Mouse (Mus musculus) layer of hippocampus, postnatal 10 days (tissue): ENCODE results near the gene Polr3g. TPM values are rescaled to one million over a fixed set of nuclear protein-coding genes. Genes with fewer than 3 reads are reported as not detected.
"Not testable (repeated sequence)": the region's sequence is repeated elsewhere in the genome, so short reads cannot be mapped to it uniquely, and the experiment has no call there.

Experiments used
- DNase-seq, 2 experiments: peaks; one replicate each; pipeline ENCODE4 v3.0.0; 2021; ENCODE audit warnings: low spot score in 2 of 2
- long read RNA-seq: library from polyadenylated mRNA; stranded (forward); transcript quantifications from one replicate; pipeline ENCODE4 v2.0.0, GENCODE M21; 2023
- total RNA-seq, 2 experiments: library from RNA; stranded (reverse); gene quantifications; 2 replicates each; pipeline ENCODE4 v1.2.3; 2021

Polr3g gene
- total RNA-seq, result 1 to 10 TPM; 3.0 to 3.8 TPM
- long read RNA-seq, partial matches to known transcripts, result 0 of 1 reads
- long read RNA-seq, other reads (novel, unspliced or antisense), result 1 of 1 reads

DNA sequence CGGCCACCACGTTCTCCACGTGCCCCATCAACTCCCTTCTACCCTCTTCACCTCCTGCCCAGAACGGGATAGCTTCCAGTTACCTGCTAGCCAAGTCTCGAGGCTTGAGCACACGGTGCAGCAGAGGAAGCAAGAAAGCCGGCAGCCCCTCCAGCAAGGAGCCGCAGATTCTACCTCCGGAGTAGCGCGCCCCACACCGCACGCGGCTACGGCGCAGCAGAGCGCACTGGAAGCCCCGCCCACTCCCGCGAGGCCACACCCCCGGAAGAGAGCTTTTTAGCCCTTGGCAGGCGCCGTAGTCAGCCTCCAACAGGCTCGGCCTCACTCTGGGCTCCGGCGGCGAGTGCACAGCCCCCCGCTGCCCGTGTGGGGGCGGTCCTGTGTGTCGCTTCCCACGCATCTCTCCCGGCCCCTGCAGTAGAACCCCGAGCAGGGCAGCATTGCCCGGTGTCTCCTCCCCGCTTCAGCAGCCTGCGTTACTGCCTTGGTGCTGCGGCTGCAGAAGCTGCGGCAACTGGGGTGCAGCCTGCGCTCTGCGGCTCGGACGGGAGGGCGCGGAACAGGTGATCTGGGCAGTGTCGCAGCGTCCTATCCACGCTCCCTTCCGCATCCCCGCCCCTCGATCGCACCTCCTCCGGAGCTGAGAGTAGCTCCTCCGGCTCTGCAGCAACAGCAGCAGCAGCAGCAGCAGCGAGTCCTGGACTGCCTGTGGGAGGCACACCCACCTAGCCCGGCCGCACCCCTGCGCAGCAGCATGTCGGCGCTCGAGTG, at the start of gene Polr3g, which contains the start of gene Mblac2:
Polr3g (minus strand) TSS at position 239 of the 771 bp plus-strand sequence.
Mblac2 (plus strand) TSS at position 567 of the 771 bp plus-strand sequence.
- peak; percentile 96 to 98 for DNase-seq

DNA sequence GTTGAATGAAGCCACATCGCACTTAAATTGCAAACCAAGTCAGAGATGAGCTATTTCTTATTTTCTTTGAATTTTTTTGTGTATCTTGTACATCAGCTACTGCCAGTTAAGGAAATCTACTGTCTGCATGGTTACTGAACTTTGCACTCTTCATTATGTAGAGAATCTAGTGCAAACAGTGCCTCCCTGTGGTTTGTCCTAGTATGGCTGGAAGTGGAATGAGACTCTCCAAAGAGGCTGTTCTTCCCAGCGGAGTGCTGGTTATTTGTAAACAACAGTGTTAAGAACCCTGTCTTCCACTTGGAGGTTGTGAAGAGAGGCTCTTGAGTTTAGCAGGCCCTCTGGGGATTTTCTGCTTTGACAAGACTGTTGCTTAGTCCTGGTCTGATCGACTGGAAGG, 49.6 kb upstream of the Polr3g start:
- DNase-seq, result peak; percentile 56 to 59

DNA sequence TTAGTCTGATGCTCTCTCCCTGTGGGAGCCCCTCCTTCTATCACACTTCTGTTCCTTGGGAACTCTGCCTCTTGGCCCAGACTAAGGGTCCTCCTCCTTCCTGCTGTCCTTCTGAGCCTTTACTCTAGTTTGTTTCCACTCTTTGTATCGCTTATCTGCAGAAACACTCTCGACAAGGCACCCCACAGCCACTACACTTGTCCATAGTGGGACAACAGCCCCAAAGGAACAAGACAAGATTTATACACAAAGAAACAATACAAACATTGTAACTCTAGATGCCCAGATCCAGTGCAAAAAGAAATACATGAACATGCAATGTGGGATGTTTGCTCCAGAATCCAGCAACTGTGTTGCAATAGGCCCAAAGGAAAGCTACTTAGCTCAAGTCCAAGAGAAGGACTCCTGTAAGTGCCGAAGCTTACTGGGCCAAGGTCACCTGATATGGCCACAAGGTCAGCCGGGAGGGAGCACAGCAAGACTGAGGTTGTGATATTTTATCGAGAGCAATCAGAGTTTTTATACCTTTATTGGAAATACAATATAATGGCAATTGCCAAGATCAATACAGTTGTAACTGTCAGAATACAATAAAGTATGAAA, 46.3 kb upstream of the Polr3g start:
- no peak for DNase-seq

DNA sequence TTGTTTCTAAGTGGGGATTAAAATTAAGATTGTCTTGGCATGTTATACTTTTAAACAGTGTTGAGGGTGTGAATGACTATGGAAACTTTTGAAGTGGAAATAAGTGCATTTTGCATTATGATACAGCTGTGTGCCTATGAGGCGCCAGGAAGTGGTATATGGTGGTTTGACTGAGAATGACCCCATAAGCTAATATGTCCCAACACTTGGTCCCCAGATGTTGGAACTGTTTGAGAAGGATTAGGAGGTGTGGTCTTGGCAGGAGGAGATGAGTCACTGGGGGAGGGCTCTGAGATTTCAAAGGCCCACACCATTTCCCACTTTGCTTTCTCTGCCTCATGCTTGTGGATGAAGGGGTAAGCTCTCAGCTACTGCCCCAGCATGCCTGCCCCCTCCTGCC, 44.5 kb upstream of the Polr3g start:
- DNase-seq, result no peak

DNA sequence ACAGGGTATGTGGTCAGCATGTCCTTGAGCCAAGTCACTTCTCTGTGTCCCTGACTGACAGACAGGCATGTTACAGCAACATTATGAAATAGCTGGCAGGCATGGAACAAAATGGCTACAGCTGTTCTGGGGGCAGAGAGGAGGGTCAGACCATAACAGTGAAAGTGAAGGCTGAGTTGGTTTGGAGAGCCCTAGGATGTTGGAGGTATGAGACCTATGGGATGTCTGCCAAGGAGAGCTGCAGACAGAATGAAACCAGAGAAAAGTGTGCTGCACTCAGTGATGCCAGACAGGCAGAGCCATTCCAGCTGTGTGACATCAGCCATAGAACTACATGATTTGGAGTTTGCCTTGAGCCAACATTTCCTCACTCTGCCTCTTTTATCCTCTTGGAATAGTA, 44.1 kb upstream of the Polr3g start:
- DNase-seq, result no peak

DNA sequence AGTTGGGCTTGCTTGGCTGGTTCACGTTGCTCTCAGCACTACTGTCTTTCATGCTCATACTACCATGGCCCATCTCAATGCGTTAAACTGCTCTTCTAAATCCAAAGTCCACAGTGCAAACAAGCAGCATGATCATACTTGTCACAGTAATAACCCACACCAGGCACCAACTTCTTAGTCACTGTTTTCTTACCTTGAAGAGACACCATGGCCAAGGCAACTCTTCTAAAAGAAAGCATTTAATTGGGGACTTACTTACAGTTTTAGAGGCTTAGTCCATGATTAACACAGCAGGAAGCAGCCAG, 33.2 kb upstream of the Polr3g start:
- no peak for DNase-seq

DNA sequence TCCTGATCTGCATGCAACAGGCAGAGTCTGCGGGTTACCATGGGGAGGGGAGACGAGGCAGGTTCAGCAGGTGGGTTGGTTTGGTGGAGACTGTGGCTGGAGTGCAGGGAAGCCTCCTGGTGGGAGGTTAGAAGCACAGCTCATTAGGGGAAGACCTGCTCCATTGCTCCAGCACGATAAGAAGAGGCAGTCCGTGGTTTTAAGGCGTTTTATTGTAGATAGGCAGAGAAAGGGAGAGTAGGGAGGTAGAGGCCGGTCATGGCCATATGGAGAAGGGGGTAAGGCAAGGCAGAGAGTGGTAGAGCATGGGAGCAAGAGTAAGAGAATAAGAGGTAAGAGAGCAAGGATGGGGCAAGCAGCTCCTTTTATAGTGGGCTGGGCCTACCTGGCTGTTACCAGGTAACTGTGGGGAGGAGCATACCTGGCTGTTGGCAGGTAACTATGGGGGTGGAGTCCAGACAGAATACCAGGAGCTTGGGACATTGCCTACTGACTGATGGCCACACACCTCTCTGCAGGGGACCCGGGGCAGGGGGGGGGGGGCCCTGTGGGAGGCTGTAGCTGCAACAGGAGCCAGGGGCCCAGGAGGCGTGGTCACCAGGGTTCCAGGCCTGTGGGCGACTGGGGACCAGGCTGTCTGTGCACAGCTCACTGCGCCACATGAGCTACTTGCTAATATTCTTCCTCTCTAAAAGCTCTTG, 32.7 kb upstream of the Polr3g start:
- no peak for DNase-seq

DNA sequence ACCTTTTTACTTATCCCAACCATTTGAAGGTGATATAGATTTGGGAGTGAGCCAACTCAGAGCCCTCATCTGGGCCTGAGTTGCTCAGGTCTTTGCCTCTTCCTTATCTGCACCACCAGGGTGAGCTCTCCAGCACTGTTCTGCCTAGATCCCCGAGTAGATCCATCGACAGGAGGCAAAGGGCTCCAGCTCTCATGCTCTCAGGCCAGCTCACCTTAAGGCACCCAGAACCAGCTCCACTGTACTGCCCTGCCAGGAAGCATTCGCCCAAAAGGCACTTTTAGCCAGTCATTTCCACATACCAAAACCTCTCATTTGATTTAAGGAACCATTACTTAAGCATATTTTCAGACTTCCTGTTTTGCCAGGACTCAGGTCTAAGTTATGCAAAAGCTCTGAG, 30.1 kb upstream of the Polr3g start:
- DNase-seq, result no peak

DNA sequence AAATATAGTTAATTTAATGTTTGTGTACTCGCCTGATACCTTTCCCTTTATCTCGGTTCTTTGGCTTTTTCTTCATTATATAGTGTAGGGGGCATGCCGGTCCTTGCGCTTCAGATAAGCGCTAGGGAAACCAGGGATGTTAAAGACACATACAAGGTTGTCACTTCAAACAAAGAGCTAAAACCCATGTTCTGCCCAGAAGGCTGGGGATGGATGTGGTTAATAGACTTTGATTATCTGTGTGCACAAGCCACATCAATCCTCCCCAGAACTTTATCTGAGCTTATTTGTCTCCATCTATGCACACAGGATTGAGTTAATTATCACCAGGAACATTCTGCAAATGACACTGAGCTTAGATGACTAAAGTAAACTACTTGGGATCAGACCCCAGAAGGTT, 25.8 kb upstream of the Polr3g start:
- no peak for DNase-seq

DNA sequence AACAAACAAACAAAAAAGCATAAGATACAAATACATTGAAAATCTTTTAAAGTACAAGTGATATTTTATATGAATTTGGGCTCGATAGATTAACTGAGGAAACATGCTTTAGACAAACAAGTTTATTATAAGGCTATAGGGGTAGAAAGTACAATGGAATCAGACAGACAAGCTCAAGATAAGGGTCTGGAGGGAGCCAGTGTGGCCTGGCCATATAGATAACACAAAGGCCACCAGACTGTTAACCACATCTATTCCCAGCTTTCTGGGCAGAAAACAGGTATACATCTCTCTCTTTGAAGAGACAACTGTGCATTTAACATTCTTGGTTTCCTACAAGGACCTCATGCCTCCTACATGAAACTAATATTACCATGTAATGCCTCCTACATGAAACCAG, 19.5 kb upstream of the Polr3g start:
- no peak for DNase-seq

DNA sequence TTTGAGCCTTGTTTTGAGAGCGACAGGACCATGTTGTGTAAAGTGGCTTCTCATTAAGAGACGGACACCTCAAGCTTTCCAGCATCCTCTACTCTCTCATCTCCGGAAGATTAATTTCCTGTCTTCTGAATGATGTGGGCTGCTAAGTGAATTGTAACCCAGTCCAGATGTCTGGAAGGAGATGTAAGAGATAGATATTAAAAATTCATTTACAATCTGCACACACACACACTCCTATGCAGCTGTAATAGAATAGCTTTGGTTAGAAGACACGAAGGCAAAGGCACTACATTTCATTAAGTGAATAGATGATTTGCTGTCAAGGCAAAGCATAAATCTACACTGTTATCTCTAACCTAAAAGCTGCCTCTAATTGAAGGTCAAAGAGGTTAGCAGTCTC, 18.3 kb upstream of the Polr3g start:
- DNase-seq, result no peak

DNA sequence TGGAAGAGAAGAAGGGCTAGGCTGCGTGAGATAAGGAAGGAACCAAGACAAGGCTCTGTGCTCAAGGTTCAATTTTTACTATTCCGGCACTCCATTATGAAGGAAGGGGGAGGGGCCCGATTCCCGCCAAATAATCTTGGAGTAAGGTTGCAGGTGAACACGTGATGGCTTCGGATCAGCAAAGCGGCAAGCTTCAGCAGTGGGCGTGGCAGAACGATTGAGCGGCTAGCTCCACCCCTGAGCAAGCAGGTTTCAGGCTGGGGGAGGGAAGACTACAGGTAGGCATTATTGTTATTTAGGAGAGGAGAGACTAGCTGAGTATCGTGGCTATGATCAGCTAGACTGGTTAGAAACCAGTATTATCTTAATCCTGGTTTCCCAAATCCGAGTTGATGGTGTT, 17.3 kb upstream of the Polr3g start:
- not testable (repeated sequence) for DNase-seq

DNA sequence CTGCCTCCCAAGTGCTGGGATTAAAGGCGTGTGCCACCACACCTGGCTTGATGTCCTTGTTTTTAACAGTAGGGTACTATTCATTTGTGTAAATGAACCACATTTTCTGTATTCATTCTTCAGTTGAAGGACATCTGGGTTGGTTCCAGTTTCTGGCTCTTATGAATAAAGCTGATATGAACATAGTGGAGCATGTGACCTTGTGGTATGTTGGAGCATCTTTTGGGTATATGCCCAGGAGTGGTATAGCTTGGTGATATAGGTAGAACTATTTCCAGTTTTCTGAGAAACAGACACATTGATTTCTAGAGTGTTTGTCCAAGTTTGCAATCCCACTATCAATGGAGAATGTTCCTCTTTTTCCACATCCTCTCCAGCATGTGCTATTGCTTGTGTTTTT, 3.1 kb upstream of the Polr3g start:
- no peak for DNase-seq

DNA sequence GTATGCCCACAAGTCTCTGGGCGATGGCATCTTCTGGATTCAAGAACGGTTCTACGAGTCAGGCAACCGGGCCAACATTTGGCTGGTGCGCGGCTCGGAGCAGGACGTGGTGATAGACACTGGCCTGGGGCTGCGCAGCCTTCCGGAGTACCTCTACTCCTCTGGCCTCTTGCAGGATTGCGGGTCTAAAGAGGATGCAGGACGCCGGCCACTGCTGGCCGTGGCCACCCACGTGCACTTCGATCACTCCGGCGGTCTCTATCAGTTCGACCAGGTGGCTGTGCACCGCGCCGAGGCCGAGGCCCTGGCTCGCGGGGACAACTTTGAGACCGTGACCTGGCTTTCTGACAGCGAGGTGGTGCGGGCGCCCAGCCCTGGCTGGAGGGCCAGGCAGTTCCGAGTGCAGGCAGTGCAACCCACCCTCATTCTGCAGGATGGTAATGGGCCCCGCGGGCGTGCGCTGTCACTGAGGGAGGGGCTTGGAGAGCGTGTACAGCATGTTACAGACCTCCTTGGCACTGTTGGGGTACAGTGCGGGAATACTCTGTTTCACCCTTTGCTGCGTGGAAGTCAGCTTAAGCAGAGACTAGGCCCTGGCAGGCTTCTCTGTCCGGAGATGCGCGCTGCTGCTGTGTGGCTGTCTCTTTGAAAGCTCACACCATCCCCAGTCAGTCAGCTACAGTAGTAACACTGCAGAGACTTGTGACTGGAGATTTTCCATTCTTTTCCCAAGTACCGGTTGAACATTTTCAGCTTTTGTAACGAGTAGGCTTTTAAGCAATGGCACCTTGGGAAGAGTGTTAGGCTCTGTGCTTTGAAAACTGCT, 946 bp upstream of the Polr3g start:
- peak; percentile 54 to 69 for DNase-seq

DNA sequence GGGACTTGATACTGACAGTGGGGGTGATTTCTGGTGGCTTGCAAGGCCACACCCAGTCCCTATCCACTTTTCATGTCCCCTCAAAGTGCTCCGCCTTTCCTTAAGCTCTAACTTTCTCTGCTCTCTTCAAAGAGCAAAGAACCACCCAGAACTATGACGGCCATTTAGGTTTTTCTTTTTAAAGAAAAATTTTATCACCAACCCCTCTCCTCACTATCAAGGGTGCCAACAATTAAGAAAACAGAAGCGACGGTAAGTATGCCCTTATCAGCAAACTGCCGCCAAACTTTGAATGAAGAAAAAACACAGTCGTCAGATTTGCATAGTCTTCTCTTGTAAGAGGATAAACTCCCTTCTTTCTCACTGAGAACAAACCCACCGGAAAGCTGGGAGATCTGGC, 547 bp downstream of the Polr3g start:
- no peak for DNase-seq

DNA sequence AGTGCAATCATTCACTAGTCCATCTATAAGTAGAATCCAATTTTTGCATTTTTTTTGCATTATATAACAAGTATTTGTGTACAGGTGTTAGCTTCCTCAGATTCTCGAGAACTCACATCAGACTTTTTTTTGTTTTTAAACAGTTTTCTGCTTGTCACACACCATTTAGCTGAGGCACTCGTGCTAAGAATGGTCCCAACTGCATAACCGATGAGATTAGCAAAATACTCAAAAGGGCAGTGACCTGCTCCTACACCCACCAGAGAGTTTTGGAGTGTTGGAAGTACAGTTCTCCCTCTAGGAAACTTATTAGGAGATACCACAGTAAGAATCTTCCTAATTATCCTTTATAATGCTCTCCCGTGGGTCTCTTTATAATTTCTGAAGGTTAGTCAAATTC, 1.0 kb downstream of the Polr3g start:
- DNase-seq, result no peak

DNA sequence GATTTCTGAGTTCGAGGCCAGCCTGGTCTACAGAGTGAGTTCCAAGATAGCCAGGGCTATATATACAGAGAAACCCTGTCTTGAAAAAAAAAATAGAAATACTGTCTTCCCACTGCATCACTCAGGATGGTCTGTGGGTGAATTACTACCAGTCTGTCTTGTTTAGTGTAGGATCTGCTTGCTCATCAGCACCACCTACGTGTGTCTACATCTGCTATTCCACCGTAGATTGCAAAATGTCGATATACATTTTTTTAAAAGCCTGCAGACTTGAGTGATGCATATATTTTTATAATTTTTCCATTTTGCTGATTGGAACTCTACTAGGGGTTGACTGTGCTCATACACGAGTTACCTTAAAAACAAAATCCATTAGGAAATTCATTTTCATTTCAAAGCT, 4.5 kb downstream of the Polr3g start:
- DNase-seq, result no peak

DNA sequence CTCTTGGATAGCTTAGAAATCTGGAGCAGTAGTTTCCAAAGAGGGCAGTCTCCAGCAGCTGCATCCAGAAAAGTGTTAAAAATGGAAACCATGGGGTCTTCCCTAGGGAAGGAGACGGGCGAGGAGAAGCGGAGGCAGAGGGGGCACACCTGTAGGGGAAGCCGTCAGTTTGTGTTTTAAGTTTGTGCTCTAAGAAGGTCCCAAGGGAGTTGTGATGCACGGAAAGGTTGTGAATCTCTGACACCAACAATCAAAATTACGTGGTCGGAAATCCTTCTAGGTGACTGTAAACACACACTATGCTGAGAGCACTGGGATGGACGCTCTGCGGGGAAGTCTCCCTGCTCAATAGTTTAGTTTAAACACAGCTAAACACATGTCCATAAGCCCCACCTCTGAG, 7.2 kb downstream of the Polr3g start:
- DNase-seq, result no peak

DNA sequence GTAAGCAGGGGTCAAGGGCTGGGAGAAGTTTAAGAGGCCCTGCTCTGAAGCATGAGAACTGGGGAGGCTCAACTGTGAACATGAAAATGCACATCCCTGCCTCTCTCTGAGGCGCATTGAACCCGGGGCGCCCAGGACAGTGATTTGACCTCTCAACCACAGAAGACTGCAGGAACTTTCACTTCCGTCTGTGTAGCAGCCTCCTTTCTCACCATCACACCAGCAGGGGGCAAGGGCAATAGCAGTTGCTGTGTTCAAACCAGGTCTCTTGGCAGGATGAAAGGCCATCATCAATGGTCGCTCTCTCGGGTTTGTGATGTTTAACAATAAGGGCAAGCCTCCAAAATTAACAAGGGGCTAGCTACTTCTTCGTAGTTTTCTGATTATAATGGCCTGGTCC, 7.7 kb downstream of the Polr3g start:
- no peak for DNase-seq

DNA sequence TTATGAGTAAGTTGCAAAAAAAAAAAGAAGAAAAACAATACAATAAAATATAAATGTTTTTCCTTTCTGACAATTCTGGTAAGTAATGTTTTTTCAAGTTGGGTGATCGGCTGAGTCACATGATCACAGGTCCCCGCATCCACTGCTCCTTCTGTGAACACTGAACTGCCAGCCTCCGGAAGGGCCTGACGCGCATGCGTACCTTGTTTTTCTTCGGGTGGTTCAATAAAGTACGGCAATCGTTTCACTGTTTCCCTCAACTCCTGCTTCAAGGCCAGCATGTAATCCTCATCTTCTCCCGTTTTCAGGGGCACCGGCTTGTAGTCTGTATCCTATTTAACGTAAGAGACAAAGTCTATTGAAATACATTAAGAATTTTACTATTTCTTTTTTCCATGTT, 16.4 kb downstream of the Polr3g start:
- DNase-seq, result peak in 1 of 2 experiments; percentile 25

DNA sequence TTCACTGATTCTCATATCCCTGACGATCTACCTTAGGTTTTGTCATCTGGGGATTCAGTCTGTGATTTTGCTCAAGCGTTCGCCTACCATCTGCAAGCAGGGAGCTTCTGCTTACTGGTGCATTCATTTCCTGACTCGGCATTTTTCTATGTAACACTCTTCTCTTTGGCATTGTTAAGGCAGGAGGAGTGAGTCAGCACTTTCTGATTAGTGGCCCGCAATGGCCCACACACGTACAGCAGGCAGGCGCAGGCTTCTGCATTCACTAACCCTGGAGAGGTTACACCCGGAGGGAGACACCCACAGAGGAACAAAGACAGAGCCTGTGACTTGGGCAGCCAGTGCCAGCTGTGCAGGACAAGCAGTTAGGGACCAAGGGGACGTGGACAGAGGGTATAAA, 19.2 kb downstream of the Polr3g start:
- peak in 1 of 2 experiments; percentile 12 for DNase-seq

DNA sequence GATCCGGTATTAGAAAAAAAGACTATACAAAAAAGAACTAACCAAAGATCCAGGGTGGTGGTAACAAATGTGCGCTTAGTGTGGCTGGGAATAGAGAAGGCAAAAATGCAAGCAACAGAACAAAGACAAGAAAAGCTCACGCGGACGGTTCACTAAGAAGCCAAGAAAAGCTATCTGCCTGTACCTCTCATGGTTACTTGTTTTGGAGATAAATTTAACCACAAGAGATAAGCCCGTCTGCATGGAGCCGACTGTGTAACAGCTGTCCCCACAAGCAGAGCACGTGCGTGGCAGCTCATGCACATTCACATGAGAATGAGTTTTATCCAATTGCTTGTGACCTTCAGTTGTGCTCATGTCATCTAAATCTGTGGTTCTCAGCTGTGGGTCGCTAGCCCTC, 20.3 kb downstream of the Polr3g start:
- no peak for DNase-seq
